Mouse (Mus musculus) limb, embryonic 11.5 days (tissue): ENCODE measurements around the gene Rps5. TPM values are rescaled to one million over a fixed set of nuclear protein-coding genes. Genes with fewer than 3 reads are reported as not detected.
A peak's percentile ranks its signal among the peaks of the same experiment; 100 is the strongest.
"Not testable (repeated sequence)": the region's sequence is repeated elsewhere in the genome, so short reads cannot be mapped to it uniquely, and the experiment has no call there.

Experiments
- ATAC-seq: fragments of 200-750 bp; cut with Nextera tagmentation; 2 replicates; pipeline ENCODE4 v1.8.0; 2017; ENCODE audit warnings: low read depth; ENCODE audit not compliant: insufficient number of reproducible peaks, low FRiP score, low TSS enrichment
- DNase-seq: peaks from one replicate; pipeline ENCODE4 v3.0.0-alpha.2; 2015; ENCODE audit warnings: low spot score
- H3K27ac ChIP-seq: fragments of 300-500 bp; sonication (generic); replicated peaks from 2 replicates; pipeline ENCODE4 v1.5.1; 2014; ENCODE audit warnings: low read depth, mild to moderate bottlenecking, low read length
- H3K27me3 ChIP-seq: fragments of 300-500 bp; sonication (generic); 2 replicates; pipeline ENCODE4 v1.6.1; 2014; ENCODE audit warnings: mild to moderate bottlenecking, low read length, mixed read lengths; ENCODE audit not compliant: control insufficient read depth, insufficient read depth
- H3K36me3 ChIP-seq: fragments of 300-500 bp; sonication (generic); 2 replicates; pipeline ENCODE4 v1.6.1; 2014; ENCODE audit warnings: mild to moderate bottlenecking, low read length, moderate library complexity, mixed read lengths; ENCODE audit not compliant: control insufficient read depth, insufficient read depth
- H3K4me1 ChIP-seq: fragments of 300-500 bp; sonication (generic); 2 replicates; pipeline ENCODE4 v1.6.1; 2014; ENCODE audit warnings: low read length, mixed read lengths; ENCODE audit not compliant: control insufficient read depth, insufficient read depth
- H3K4me2 ChIP-seq: fragments of 300-500 bp; sonication (generic); 2 replicates; pipeline ENCODE4 v1.6.1; 2014; ENCODE audit warnings: low read depth, mild to moderate bottlenecking, moderate library complexity; ENCODE audit not compliant: severe bottlenecking
- H3K4me3 ChIP-seq: fragments of 300-500 bp; sonication (generic); 2 replicates; pipeline ENCODE4 v1.5.1; 2014; ENCODE audit warnings: low read depth, low read length
- H3K9ac ChIP-seq: fragments of 300-500 bp; sonication (generic); 2 replicates; pipeline ENCODE4 v1.6.1; 2014; ENCODE audit warnings: mild to moderate bottlenecking, low read length
- H3K9me3 ChIP-seq: fragments of 300-500 bp; sonication (generic); 2 replicates; pipeline ENCODE4 v1.6.1; 2016; ENCODE audit warnings: low read length; ENCODE audit not compliant: control insufficient read depth
- WGBS: fragments of 180-500 bp; shearing (Covaris S2); extraction: QIAGEN DNeasy Blood & Tissue Kit; methylation state at CpG from one replicate; pipeline ENCODE4 v1.1.7; 2014; 5-methylcytosine and 5-hydroxymethylcytosine counted together
- polyA plus RNA-seq: library from polyadenylated mRNA; unstranded; fragments of >200 nt; fragmentation: Nextera tagmentation; extraction: Ambion mirVana; gene quantifications from 2 replicates; pipeline ENCODE4 v1.2.1, GENCODE M21; 2014

Gene Rps5
- polyA plus RNA-seq, 1 experiment from 2014 or later, result 1,067 TPM

GRCm38 (mm10) chr7:12937254-12937803, 15.2 kb downstream of the Rps5 start:
- H3K27ac ChIP-seq, ATAC-seq, H3K4me2 ChIP-seq, H3K9me3 ChIP-seq, DNase-seq, H3K9ac ChIP-seq, H3K36me3 ChIP-seq, H3K4me3 ChIP-seq, H3K4me1 ChIP-seq, H3K27me3 ChIP-seq: not testable (repeated sequence)
- 91% methylated on average over 4 of the region's 4 CpGs for WGBS

- H3K27me3 ChIP-seq, result no peaks in the 10 kb centered on the region
- no peak for DNase-seq
- H3K4me1 ChIP-seq, result no peaks in the 10 kb centered on the region
- H3K36me3 ChIP-seq, result no peaks in the 10 kb centered on the region
- no peak overlapping the region; the same call in 1 of the 2 replicates for H3K9ac ChIP-seq
- peaks cover 3% of the 10 kb centered on the region; the same call in 1 of the 2 replicates for H3K9me3 ChIP-seq
- 84% methylated on average over 4 of the region's 4 CpGs for WGBS
- H3K4me2 ChIP-seq, result no peak overlapping the region
- no peak for ATAC-seq
- no peak overlapping the region for H3K4me3 ChIP-seq
- no peak overlapping the region for H3K27ac ChIP-seq
These were observed 18.5 kb downstream of the Rps5 start for GRCm38 (mm10) chr7:12940599-12940998.

- H3K27me3 ChIP-seq, result no peaks in the 10 kb centered on the region
- H3K9ac ChIP-seq, result no peak overlapping the region
- no peak overlapping the region for H3K4me2 ChIP-seq
- no peaks in the 10 kb centered on the region for H3K36me3 ChIP-seq
- no peak for ATAC-seq
- H3K4me3 ChIP-seq, result no peak overlapping the region
- H3K4me1 ChIP-seq, result no peaks in the 10 kb centered on the region
- H3K9me3 ChIP-seq, result no peaks in the 10 kb centered on the region
- H3K27ac ChIP-seq, result no peak overlapping the region
- no peak for DNase-seq
These were observed 21.4 kb downstream of the Rps5 start for GRCm38 (mm10) chr7:12943488-12943887.

GRCm38 (mm10) chr7:12949032-12949871, 27.2 kb downstream of the Rps5 start:
- Histone ChIP-seq H3K27ac (peak overlapping the region; percentile 81), H3K4me1 (no peaks in the 10 kb centered on the region), H3K9ac (peak overlapping the region; percentile 72), H3K36me3 (no peaks in the 10 kb centered on the region), H3K4me2 (peak overlapping the region; percentile 61), H3K9me3 (no peaks in the 10 kb centered on the region), H3K27me3 (no peaks in the 10 kb centered on the region), H3K4me3 (peak overlapping the region; percentile 36)
- 10% methylated on average over 35 of the region's 35 CpGs for WGBS
- DNase-seq (peak; percentile 94), ATAC-seq (peak; percentile 98)

DNA sequence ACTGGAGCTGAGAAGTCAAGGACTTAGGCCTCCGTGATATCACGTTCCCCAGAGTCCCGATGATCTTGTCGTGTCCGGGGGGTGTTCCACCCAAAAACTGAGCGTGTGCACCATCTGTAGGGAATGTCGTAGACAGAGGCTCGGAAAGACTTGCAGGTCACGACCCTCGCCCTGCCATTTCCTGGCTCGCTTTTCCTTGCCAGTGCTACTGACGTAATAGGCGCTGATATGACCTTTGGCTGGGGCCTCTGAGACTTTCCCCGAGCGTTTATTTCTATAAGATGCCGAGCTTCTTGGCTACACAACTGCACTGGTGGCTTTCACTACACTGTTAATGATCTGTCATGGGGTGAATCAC, 27.8 kb downstream of the Rps5 start:
- DNase-seq, result no peak
- no peak overlapping the region; the same call in 1 of the 2 replicates for H3K27ac ChIP-seq
- peak overlapping the region; percentile 57 for H3K9ac ChIP-seq
- H3K4me3 ChIP-seq, result peak overlapping the region; percentile 36
- peak overlapping the region; percentile 61 for H3K4me2 ChIP-seq
- no peaks in the 10 kb centered on the region for H3K4me1 ChIP-seq
- H3K36me3 ChIP-seq, result no peaks in the 10 kb centered on the region
- no peaks in the 10 kb centered on the region for H3K27me3 ChIP-seq
- H3K9me3 ChIP-seq, result no peaks in the 10 kb centered on the region
- ATAC-seq, result no peak; the same call in 1 of the 2 replicates
- WGBS, result 5% methylated on average over 16 of the region's 16 CpGs

GRCm38 (mm10) chr7:12954896-12955295, 32.8 kb downstream of the Rps5 start:
- Histone ChIP-seq H3K4me1 (no peaks in the 10 kb centered on the region), H3K9ac (no peak overlapping the region), H3K4me3 (no peak overlapping the region), H3K4me2 (no peak overlapping the region), H3K36me3 (no peaks in the 10 kb centered on the region), H3K9me3 (no peaks in the 10 kb centered on the region), H3K27ac (no peak overlapping the region), H3K27me3 (no peaks in the 10 kb centered on the region)
- WGBS, result 54% methylated on average over 3 of the region's 3 CpGs
- ATAC-seq (no peak), DNase-seq (no peak)

DNA sequence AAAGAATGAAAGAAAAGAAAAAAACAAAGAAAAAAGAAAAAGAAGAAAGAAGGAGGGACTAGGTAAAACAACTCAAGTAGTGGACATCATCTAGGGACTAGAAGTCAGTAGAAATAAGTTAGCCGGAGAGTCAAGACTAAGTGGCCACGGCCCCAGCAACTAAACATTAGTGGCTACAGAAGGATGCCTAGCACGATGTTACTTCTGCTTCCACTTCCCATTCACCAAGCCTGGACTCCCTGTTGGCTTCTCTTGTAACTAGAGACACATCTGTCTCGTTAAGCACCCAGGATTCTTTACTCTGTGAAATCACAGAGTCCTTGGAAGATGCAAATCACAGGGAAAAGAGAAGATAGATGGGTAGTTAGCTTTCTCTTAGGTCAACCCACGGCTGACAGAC, 35.4 kb downstream of the Rps5 start:
- H3K9ac ChIP-seq, result no peak overlapping the region
- H3K27ac ChIP-seq, result no peak overlapping the region
- 76% methylated on average over 5 of the region's 5 CpGs for WGBS
- ATAC-seq, result no peak
- no peak overlapping the region for H3K4me3 ChIP-seq
- no peak for DNase-seq
- H3K4me1 ChIP-seq, result no peaks in the 10 kb centered on the region
- no peaks in the 10 kb centered on the region for H3K27me3 ChIP-seq
- no peak overlapping the region for H3K4me2 ChIP-seq
- no peaks in the 10 kb centered on the region for H3K9me3 ChIP-seq
- H3K36me3 ChIP-seq, result no peaks in the 10 kb centered on the region

DNA sequence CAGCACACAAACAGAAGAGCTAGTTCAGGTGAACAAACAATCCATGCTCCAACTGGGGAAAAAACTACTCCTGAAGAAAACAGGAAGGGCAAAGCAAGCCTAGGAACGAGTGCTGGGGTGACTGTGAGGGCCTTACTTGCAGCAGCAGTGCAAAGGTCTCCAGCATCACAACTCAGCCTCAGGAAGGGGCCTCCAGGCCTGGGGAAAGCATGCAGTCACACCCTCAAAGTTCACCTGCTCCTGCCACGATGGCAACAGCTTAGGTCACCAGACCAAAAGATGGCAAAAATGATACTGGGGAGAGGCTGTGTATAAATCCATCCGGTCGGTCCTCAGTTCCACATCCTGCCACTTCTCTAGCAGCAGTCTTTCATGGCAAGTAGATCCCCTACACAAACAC, 36.9 kb downstream of the Rps5 start:
- WGBS, result 76% methylated on average over 4 of the region's 4 CpGs
- ATAC-seq, result no peak
- no peak overlapping the region for H3K9ac ChIP-seq

More for the DNA sequence above, 36.9 kb downstream of the Rps5 start:
- Histone ChIP-seq H3K9me3 (no peaks in the 10 kb centered on the region), H3K4me3 (no peak overlapping the region), H3K27me3 (no peaks in the 10 kb centered on the region), H3K4me2 (no peak overlapping the region), H3K27ac (no peak overlapping the region), H3K4me1 (no peaks in the 10 kb centered on the region), H3K36me3 (no peaks in the 10 kb centered on the region)
- no peak for DNase-seq
